Mouse (Mus musculus): ENCODE results near the gene Eaf2.

The Eaf2 gene

DNA sequence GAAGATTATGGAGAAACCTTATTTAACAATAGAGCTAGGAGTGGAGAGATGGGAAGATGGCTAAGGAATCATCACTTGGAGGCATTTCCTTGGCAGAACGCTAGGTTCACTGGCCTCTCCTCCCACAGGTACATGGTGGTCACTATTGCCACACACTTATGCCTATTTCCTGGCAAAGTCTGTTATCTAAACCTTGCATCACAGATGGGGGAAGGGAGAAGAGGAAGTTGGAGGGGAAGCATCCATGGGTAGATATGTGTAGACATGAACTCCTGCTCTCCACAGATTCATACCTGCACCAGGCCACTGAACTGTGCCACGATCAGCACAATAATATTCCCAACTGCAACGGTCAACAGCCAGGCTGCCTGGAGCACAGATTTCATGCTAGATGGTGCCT lies 122.8 kb downstream of the Eaf2 start:
- no peak for DNase-seq (ENCODE audit: low spot score)

DNA sequence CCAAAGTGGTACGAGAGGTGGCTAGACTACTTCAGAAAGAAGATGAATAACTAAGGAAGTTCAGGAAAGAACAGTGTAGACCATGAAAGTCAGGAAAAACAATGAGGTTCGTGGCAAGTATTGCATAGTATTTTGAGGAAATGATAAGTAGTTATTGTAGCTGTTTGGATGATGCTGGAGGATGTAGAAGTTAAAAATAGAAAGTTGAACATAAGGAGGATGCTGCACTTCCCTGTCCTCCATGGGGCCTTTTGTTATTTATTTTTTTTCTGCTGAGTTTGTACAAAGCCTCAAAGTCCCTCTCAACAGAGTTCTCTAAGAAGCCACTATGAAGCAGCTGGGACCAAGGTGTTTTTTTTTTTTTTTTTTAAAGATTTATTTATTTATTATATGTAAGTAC lies 127.0 kb downstream of the Eaf2 start:
- no peak for DNase-seq (ENCODE audit: low spot score)

- DNase-seq (ENCODE audit: low spot score): no peak
Observed at GRCm38 (mm10) chr16:36747068-36747467, 127.7 kb downstream of the Eaf2 start.

GRCm38 (mm10) chr16:36743580-36743979 lies 131.2 kb downstream of the Eaf2 start:
- DNase-seq (ENCODE audit: low spot score): no peak
